Mouse (Mus musculus) B cell, adult 2 months (primary cell): Measurements from ENCODE around the gene Etl4.
"Not testable (repeated sequence)": the region's sequence is repeated elsewhere in the genome, so short reads cannot be mapped to it uniquely, and the experiment has no call there.

ENCODE experiments used
- DNase-seq, 2 experiments: peaks; one replicate each; pipeline ENCODE4 v3.0.0; 2022

The Etl4 gene

DNA sequence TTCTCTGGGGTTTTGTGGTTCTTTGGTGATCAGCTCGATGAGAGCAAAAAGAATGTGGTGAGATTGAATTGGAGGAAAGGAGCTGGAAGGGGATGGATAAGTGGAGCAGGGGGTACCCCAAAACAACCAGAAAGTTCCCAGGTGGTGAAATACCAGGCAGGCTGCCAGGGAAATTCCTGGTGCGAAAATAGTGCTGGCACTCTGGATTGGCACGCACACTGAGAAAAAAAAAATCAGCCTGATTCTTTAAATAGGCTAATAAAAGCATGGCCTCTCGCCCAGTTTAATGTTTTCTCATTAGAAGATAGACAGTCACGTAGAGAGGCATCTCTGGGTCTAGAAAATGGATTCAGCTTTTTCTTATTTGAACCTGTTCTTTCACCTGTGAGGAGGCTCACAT lies 258.0 kb downstream of the Etl4 start:
- DNase-seq, result no peak

DNA sequence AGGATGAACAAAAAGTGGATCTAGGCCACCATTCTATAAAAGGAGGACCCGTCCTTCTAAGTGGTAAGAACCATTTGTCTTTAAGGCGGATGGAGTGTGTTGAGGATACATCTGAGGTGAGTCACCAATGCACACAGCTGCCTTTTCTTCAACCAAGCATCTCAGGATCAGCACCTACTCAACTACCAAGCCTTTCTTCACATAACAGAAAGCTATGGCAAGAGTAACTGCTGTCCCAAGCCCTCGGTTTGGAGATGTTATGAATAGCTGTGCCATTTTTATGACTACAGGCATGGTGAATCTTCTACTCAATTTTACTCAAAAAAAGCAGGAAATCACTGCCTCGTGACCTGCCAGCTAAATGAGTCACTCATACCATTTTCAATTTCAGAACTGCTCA lies 258.6 kb downstream of the Etl4 start:
- no peak for DNase-seq

DNA sequence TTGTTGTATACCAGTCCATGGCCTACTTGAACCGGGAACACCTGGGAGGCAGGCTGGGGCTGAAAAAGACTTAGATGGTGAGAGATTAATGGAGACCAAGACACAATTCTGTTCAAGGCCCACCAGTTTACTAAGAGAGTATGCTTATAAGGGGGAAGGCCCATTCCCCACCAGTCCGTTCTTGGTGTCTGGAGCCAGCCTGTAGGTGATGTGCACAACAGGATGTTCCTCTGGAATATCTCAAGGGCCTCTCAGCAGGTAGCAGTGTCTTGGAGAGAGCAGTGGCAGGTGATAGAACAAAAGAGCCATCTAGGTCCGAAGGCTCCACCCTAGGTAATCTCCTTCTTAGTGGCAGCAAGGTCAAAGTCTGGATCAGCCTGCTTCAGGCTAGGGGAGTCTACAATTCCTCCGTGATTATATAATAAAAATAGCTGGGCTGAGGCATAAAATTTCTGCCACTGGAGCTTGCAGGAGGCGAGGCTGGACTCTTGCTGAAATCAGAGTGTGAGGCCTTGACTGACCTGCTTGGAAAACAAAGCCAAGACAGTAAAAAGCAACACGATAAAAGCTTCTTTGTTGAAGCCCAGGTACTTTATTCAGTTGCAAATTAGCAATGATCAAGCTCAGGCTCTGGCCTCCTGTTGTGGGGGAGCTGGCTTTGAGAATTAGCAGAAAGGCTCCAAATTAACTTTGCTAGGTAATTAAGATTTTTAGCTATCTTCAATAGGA lies 267.0 kb downstream of the Etl4 start:
- DNase-seq, result not testable (repeated sequence)

- not testable (repeated sequence) for DNase-seq
These were observed 267.7 kb downstream of the Etl4 start for GRCm38 (mm10) chr2:20177236-20177635.

- not testable (repeated sequence) for DNase-seq
These were observed 271.0 kb downstream of the Etl4 start for GRCm38 (mm10) chr2:20180561-20180960.

GRCm38 (mm10) chr2:20187223-20187622 lies 277.6 kb downstream of the Etl4 start:
- DNase-seq, result not testable (repeated sequence)

GRCm38 (mm10) chr2:20203011-20203410 lies 293.4 kb downstream of the Etl4 start:
- no peak for DNase-seq

DNA sequence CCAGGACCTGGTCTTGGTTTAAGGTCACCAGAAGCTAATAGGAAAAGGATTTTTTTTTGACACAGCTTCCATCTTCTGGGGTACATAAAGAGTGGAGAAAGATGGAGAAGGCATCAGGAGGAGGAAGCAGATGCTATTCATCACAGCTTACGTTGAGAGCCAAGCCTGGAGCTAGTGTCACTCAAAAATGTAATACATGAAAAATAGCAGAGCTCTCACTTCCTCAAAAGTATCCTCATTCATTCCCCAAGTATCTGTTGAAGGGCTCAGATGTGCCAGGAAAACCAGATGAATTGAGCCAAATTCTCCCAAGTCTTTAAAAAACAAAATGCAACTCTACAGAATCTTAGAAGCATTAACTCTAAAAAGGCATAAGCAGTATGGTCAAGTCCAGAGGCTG lies 297.1 kb downstream of the Etl4 start:
- no peak for DNase-seq

DNA sequence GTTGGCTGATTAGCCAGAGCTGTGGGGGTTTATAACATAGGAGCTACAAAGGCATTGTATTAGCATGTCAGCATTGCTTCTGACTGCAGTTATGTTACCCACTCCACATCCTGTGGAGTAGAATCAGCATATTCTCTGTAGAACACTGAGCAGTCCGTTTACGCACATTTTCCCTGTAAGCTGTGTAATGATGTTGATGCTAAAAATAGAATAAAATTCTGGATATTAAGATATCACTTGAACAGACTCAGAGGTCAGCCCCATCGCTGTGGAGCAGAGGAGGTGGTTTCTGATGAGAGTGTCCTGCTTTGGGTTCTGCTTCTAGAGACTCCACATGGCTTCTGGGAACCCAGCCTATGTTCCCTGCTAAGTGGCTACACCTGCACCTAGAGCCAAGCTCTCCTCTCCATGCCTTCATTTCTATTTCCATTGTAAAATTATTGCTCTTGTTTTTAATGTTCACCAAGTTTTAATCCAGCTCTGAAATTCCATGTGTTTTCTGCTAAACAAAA lies 299.2 kb downstream of the Etl4 start:
- no peak for DNase-seq

GRCm38 (mm10) chr2:20209359-20209758 lies 299.8 kb downstream of the Etl4 start:
- no peak for DNase-seq

- no peak for DNase-seq
These were observed 306.7 kb downstream of the Etl4 start for GRCm38 (mm10) chr2:20216275-20216674.

DNA sequence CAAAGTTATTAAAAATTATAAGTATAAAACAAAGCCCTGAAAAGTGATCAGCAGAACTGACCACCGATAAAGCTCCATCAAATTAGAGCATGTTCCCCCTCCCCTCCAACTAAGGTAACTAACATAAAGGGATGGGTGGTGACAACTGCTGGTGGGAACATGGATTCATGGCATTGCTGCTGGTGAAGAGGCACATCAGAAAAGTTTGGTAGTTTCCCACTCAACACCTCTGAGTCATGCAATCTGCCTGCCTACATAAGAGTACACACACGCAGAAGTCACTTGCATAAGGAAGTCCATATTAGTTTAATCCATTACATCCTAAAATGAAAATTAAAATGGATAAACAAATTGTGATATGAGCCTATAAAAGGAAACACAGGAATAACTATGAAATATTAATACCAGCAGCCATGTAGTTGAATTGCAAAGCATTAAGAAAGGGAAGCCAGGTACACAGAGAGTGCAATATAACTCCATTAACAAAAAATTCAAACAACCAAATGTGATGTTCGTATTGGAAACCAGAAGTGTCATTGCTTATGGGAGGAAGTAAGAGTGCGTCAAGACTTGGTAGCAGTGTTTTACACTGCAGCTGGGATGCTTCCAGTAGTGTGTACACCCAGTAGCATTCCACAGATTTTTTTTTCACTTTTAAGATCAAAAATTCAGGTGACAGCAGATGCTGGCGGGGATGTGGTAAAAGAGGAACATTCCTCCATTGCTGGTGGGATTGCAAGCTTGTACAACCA lies 307.3 kb downstream of the Etl4 start:
- DNase-seq, result no peak

- no peak for DNase-seq
These were observed 321.8 kb downstream of the Etl4 start for GRCm38 (mm10) chr2:20231371-20231770.

DNA sequence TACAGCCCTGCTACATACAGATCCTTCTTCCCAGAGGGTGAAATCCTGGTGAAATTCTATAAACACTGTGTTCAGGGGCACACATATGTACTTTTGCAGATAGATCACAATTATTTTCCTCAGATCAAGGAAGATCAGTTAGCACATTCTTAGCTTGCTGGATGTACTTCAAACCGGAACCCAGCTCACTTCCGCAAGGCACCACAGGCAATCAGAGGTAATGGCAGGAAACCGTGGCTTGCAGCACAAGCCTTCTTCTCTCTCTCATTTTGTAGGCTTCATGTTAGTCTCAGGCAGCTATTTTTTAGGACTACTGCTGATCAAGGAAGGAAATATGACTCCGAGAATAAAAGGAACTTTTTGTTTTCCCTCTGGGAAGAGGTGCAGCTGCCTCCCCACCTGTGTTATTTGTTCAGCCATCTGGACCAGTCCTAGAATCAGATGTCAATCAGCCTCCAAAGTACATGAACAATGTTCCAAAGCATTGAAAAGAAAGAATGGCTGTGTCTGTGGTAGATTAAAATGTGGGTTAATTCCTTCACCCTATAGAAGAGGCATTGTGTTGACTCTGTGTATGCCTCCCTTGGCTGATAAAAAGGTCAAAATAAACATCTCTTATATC lies 338.6 kb downstream of the Etl4 start:
- DNase-seq, result no peak

DNA sequence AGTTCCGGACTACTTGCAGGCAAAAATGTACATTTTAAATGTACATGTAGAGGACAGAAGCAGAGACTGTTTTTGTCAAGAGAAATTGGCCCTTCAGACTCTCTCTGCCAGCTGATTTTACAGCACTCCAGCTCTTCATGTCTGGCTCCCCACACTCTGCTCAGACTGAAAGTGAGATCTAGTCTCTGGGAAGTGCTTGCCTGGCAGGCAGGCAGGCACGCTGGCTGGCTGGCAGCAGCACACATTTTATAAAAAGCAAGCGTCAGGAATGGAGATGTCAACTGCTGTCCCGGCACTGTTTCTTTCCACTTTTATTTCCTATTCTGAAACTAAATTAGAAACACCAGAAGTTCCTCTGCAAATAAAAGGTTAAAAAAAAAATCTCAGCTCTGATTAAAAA lies 339.8 kb downstream of the Etl4 start:
- DNase-seq, result no peak

DNA sequence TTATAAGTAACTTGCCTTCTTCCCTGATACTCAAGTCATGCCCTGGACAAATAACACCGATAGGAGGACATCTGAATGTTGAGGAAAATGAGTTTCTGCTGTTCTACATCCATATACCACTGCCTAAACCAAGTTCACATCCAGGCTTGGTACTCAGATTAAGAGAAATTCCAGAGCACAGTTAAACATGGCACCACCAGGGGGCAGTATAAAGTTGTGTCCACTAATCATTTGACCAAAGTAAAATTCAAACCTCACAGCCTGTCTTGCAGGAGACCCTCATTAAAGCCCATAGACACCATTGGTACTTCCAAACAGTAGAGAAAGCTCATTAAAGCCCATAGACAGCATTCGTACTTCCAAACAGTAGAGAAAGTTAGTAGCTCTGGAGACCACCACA lies 366.5 kb downstream of the Etl4 start:
- DNase-seq, result no peak

- no peak for DNase-seq
These were observed 372.3 kb downstream of the Etl4 start for GRCm38 (mm10) chr2:20281903-20282302.

GRCm38 (mm10) chr2:20284425-20284824 lies 374.8 kb downstream of the Etl4 start:
- no peak for DNase-seq

GRCm38 (mm10) chr2:20290982-20291740 lies 381.6 kb downstream of the Etl4 start:
- no peak for DNase-seq

GRCm38 (mm10) chr2:20291741-20292110 lies 382.1 kb downstream of the Etl4 start:
- no peak for DNase-seq

GRCm38 (mm10) chr2:20293336-20293735 lies 383.8 kb downstream of the Etl4 start:
- no peak for DNase-seq

GRCm38 (mm10) chr2:20294596-20294995 lies 385.0 kb downstream of the Etl4 start:
- no peak for DNase-seq

DNA sequence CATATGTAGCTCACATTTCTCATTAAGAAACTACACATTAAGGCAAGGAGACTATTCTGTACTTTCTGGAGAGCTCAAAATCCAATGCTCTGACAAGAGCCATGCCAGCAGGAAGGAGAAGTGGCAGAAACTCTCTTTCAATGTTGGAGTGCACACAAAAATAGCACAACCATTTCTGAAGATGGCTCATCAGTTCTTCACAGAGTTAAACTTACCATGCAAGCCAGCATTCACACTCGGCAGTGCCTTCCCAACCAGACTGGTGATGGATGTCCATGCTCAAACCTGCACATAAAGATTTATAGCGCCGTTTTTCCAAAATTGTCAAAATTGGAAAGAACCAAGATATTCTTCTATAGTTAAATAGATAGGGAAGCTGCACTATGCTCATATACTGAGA lies 392.9 kb downstream of the Etl4 start:
- DNase-seq, result no peak
